In the genomic region with DNA sequence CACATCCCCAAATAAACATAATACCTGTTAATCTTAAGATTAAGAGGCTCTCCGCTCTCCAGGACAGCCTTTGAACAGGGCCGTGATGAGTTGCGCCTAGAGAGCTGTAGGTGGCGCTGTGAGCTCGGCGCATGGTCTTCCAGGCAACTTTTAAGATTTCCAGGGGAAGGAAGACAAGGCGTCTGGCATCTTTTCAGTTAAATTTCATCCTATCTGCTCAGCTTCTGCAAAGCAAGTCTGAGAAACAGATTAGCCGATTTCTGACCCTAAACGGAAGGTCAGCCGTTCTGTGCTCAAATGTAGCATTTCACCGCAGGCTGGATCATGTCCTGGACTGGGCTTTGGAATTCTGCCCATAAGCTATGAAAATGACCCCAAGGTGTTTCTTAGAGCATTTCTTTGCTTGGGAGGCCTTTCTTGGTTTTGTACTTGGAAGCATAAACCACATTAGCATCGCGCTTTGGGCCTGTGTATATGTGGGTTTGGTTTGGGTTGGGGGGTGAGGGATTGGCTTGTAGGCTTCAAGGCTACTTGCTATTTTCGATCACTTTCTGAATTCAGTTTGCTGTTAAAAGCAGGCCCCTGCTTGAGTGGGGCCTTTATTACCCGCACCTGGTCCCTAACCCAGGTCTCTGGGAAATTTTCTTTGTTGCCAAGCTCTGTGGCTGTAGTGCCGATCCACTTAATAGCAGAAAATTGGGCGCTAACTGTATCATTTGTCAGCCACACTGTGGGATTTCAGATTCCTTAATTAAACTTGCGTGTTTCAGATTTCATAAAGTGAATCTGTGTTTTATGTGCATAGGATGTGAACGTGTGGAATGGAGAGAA, we compare ENCODE assay signal across 8 mouse cellular contexts.
A peak's percentile ranks its signal among the peaks of the same experiment; 100 is the strongest.
DNase-seq lines count a peak whose midpoint lies in the region; ATAC-seq and TF ChIP-seq lines count a peak whose summit lies in the region.

No protein-coding gene starts in this region.

- peak overlapping the region; percentile 43 for H3K4me2 ChIP-seq in kidney, embryonic 15.5 days
- H3K4me2 ChIP-seq in limb, embryonic 13.5 days (replicated peaks), result peak overlapping the region; percentile 46
- H3K4me2 ChIP-seq in neural tube, embryonic 11.5 days (ENCODE audit: low read depth), result no peak overlapping the region

- DNase-seq in ovary, postnatal 10 days (ENCODE audit: low spot score), result peak; percentile 18
- DNase-seq in ovary, adult 18-20 months (ENCODE audit: low spot score), result no peak
- DNase-seq in heart, embryonic 10.5 days (ENCODE audit: low spot score), result peak; percentile 80
- peak; percentile 67 for DNase-seq in neural tube, embryonic 11.5 days (ENCODE audit: low spot score)
- peak; percentile 38 for DNase-seq in thymus, postnatal 25 days

- TF ChIP-seq POLR2A in cortical plate, adult 2 months (IDR thresholded peaks at IDR 0.05; ENCODE audit: extremely low read depth, insufficient read depth, low read length), result no peak

- no peaks in the 10 kb centered on the region for H3K36me3 ChIP-seq in heart, embryonic 10.5 days
- H3K36me3 ChIP-seq in kidney, embryonic 15.5 days, result no peaks in the 10 kb centered on the region
- no peaks in the 10 kb centered on the region for H3K36me3 ChIP-seq in limb, embryonic 13.5 days
- no peaks in the 10 kb centered on the region for H3K36me3 ChIP-seq in neural tube, embryonic 11.5 days (ENCODE audit: control insufficient read depth, insufficient read depth, low read length)

- H3K9ac ChIP-seq in kidney, embryonic 15.5 days, result no peak overlapping the region
- H3K9ac ChIP-seq in limb, embryonic 13.5 days, result no peak overlapping the region
- H3K9ac ChIP-seq in neural tube, embryonic 11.5 days (ENCODE audit: low read length), result no peak overlapping the region

- 39% methylated on average over 19 of the region's 19 CpGs for WGBS in heart, embryonic 10.5 days
- 37% methylated on average over 19 of the region's 19 CpGs for WGBS in kidney, embryonic 15.5 days
- WGBS in limb, embryonic 13.5 days, result 27% methylated on average over 19 of the region's 19 CpGs
- 46% methylated on average over 19 of the region's 19 CpGs for WGBS in neural tube, embryonic 11.5 days

- H3K27ac ChIP-seq in cortical plate, adult 2 months (ENCODE audit: insufficient read depth, low read length), result no peak overlapping the region
- no peak overlapping the region for H3K27ac ChIP-seq in heart, embryonic 10.5 days
- no peak overlapping the region for H3K27ac ChIP-seq in kidney, embryonic 15.5 days
- peak overlapping the region; percentile 28; the same call in 1 of the 2 replicates for H3K27ac ChIP-seq in limb, embryonic 13.5 days
- H3K27ac ChIP-seq in neural tube, embryonic 11.5 days (ENCODE audit: low read depth, low read length), result no peak overlapping the region

- TF ChIP-seq CTCF in cortical plate, adult 2 months (IDR thresholded peaks at IDR 0.05; ENCODE audit: extremely low read depth, insufficient read depth, low read length), result peak; percentile 87

- ATAC-seq in kidney, embryonic 15.5 days (replicated peaks; ENCODE audit: low FRiP score), result peak; percentile 70
- ATAC-seq in limb, embryonic 13.5 days (ENCODE audit: low FRiP score, low read depth), result peak; percentile 77
- ATAC-seq in neural tube, embryonic 11.5 days (ENCODE audit: insufficient read depth, low FRiP score, low TSS enrichment), result peak; percentile 76

- H3K9me3 ChIP-seq in heart, embryonic 10.5 days, result no peaks in the 10 kb centered on the region
- no peaks in the 10 kb centered on the region for H3K9me3 ChIP-seq in kidney, embryonic 15.5 days (replicated peaks)
- no peaks in the 10 kb centered on the region for H3K9me3 ChIP-seq in limb, embryonic 13.5 days
- H3K9me3 ChIP-seq in neural tube, embryonic 11.5 days (ENCODE audit: control insufficient read depth, low read length), result no peaks in the 10 kb centered on the region

- H3K4me3 ChIP-seq in cortical plate, adult 2 months (ENCODE audit: insufficient read depth, low read length), result no peak overlapping the region
- H3K4me3 ChIP-seq in heart, embryonic 10.5 days, result no peak overlapping the region
- no peak overlapping the region for H3K4me3 ChIP-seq in kidney, embryonic 15.5 days (replicated peaks)
- no peak overlapping the region for H3K4me3 ChIP-seq in limb, embryonic 13.5 days
- no peak overlapping the region for H3K4me3 ChIP-seq in neural tube, embryonic 11.5 days (ENCODE audit: low read depth, low read length)

- H3K4me1 ChIP-seq in cortical plate, adult 2 months (ENCODE audit: control insufficient read depth, insufficient read depth, low read length), result no peaks in the 10 kb centered on the region
- 0 out of 2 replicates have a peak, but pooled peaks cover 5% of the 10 kb centered on the region for H3K4me1 ChIP-seq in heart, embryonic 10.5 days
- H3K4me1 ChIP-seq in kidney, embryonic 15.5 days, result peaks cover 6% of the 10 kb centered on the region
- no peaks in the 10 kb centered on the region; the same call in none of the 2 replicates for H3K4me1 ChIP-seq in limb, embryonic 13.5 days
- H3K4me1 ChIP-seq in neural tube, embryonic 11.5 days (ENCODE audit: control insufficient read depth, insufficient read depth, low read length), result no peaks in the 10 kb centered on the region

- H3K27me3 ChIP-seq in heart, embryonic 10.5 days (ENCODE audit: insufficient read depth, poor library complexity, severe bottlenecking), result no peaks in the 10 kb centered on the region
- no peaks in the 10 kb centered on the region for H3K27me3 ChIP-seq in kidney, embryonic 15.5 days
- no peaks in the 10 kb centered on the region for H3K27me3 ChIP-seq in limb, embryonic 13.5 days
- no peaks in the 10 kb centered on the region for H3K27me3 ChIP-seq in neural tube, embryonic 11.5 days (ENCODE audit: control insufficient read depth, insufficient read depth, low read length)
